Mouse (Mus musculus): ENCODE measurements around the gene Sdcbp2.
A peak's percentile ranks its signal among the peaks of the same experiment; 100 is the strongest.

The Sdcbp2 gene

GRCm38 (mm10) chr2:151632159-151632814 lies 59.9 kb downstream of the Sdcbp2 start, which contains the start of gene Snph:
Gene Snph, minus strand, starts transcription at chr2:151632593.
- peak; percentile 77 for DNase-seq

- no peak for DNase-seq
These were observed 60.6 kb downstream of the Sdcbp2 start for GRCm38 (mm10) chr2:151632982-151633381.

GRCm38 (mm10) chr2:151634903-151635302 lies 62.5 kb downstream of the Sdcbp2 start:
- DNase-seq = peak; percentile 39

- DNase-seq = no peak
These were observed 63.1 kb downstream of the Sdcbp2 start for GRCm38 (mm10) chr2:151635362-151636014.

GRCm38 (mm10) chr2:151636015-151636402 lies 63.6 kb downstream of the Sdcbp2 start:
- no peak for DNase-seq
